Mouse (Mus musculus) CD8-positive naive resting alpha-beta T cell, adult 2 months (primary cell): ENCODE data around the gene Prlr.
A peak's percentile ranks its signal among the peaks of the same experiment; 100 is the strongest.

Experiments
- DNase-seq, 2 experiments: peaks; one replicate each; pipeline ENCODE4 v3.0.0; 2022; ENCODE audit warnings: low read depth in 2 of 2, low spot score in 2 of 2

The Prlr gene

DNA sequence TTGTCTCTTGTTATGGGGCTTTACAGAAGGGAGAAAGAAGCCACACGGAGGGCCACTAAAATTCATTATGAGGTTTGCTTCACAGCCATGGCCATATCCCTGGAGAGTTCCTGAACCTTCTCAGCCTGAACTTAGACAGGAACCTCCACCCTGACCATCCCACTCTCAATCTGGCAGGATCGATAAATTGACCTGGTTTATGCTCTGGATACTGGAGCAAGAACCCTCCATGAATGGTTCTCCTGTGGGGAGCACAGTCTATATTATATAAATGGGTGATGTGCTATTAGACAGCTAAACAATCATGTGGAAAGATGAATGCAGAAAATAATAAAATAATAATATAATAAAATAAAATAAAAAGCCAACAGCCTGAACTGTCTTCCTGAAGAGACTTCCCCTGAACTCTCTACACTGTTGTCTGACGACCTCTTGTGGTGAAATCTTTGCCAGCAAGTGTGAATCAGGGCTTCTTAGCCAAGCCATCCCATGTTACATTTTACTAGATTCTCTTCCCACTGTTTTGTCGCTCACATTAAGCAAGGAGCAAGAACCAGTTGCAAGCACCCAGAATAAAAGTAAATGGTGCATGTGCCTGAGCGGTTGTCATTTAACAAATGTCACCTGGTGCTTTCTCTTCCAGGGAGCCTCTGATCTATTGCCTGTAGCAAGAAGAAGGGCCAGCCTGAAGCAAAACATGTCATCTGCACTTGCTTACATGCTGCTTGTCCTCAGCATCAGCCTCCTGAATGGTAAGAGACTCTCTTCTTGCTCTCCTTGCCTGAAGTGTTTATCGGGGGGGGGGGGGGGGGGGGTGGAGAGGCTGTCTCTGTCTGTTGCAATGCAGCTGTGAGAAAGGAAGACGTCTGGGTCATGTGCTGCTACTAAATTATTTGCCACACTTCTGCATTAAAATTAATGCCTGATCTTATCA lies 136.8 kb downstream of the Prlr start:
- DNase-seq = peak in 1 of 2 experiments; percentile 1

DNA sequence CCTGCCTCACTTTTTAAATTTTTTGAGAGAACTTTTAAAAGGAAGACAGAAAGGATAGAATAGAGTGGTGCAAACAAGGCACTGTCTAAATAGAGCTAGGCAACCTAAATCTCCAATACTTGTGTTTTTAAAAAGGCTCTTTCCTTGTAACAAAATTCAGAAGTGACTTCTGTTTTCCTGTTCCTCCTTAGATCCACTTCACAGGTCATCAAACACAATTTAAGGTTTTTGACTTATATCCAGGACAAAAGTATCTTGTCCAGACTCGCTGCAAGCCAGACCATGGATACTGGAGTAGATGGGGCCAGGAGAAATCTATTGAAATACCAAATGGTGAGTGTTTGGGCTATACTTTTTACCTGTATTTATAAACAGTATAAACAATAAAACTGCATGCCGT lies 148.0 kb downstream of the Prlr start, which contains the start of gene Gm21973:
TSS of gene Gm21973 (plus strand) at position 301 of the 400 bp plus-strand sequence.
- DNase-seq = no peak

DNA sequence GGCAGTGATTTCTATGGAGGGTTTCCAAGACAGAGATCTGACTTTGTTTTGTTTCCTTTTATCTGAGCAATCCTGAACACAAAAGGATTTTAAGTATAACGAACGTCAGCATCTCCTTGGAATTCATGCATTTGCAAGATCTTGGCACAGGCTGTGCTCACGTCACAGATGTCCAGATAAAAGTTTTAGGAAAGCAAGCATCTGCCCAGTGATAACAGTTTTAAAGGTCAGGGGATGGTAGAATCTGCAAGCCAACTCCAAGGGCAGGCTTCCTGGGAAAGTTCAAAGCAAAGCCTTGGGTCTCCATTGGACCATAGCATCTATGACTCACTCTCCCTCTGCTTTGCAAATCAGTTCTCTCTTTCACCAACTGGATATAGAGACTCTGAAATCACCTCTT lies 153.6 kb downstream of the Prlr start:
- no peak for DNase-seq

DNA sequence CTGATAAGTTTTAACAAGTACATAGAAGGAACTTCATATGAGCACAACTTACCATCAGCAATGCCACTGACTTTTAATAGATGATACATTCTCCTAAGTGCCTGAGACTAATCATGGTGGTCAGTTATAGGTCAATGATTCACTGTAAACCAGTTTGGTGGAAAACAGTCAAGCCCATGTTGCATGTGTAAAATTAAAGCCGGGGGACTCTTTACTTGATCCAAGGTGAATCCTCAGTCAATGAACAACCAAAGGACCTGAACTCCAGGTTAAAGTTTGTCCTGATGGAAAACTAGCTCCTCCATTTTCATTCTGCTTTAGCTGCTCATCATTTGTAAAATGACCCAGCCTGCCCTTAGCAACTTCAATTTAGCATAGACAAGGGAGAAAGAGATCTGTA lies 155.5 kb downstream of the Prlr start:
- no peak for DNase-seq

DNA sequence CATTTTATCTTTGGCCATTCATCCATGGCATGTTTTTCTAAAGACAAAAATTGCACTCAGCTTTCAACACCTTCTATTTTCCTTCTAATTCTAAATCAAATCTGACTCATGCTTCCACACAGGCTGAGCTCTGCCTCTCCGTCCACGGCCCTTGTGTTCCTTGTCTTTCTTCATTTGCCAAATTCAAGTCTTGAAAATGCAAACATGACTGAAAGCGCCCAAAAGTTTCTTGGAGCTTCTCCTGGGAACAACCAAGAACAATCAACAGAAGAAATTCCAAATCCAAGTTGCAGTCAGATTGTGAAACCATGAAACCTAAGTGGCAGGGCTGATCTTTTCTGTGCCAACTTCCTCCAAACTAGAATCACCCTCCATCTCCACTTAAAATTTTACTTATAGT lies 161.6 kb downstream of the Prlr start:
- no peak for DNase-seq

DNA sequence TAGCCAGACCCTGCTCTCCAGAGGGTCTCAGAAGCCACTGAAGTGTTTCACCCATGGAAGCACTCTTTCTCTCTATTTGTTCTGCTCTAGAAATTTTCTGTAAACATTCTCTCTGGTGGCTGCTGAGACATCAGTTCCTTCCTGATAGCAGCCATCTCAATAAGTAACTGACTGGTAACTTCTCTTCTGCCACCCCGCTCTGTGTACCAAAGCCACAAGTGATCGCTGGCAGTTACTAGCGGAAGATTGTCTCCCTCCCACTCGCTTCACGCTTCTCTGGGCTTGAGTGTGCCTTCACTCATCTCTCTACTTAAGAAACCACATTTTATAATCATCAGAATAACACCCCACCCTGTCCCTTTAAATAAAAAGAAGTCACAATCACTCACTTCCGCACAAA lies 170.0 kb downstream of the Prlr start:
- no peak for DNase-seq

DNA sequence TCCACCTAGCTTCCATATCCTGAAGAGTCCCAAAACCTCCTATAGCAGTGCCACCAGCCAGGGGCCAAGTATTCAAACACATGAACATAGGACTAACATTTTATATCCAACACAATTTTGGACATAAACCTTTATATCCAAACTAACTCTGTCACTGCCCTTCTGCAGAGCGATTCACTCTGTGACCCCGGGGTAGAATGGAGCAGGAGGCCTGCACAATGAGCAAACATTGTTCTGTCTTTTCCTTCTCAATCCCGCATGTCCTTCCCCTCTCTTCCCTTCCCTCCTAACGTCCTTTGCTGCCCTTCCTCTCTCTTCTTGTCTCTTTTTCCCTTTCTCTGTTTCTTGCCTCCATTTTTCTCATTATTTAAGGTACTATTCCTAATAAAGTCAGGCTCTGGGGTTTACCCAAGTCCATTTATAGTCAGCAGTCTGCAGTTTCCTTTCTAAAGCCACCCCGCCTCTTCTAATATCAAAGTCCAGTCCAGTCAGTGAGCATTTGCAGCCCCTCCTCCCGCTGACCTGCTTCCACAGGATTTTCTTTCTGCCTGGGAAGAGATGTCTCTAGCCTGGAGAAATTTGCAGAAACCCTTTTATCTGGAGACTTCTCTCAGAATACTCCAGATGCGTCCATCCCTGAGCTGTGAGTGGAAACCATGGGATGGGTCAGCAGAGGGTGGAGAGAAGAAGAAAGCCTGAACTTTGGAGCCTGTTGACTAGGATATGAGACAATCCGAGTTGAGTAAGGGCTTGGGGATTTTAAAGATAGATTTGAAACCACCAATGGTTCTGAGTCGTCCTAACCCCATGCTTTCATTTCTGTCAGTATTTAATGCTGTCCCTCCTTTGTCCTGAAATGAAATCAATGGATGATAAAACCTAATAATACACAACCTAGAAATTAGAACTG lies 181.3 kb downstream of the Prlr start, which contains the start of gene Agxt2:
TSS of gene Agxt2 (plus strand) at position 494 of the 910 bp plus-strand sequence.
- DNase-seq = no peak

DNA sequence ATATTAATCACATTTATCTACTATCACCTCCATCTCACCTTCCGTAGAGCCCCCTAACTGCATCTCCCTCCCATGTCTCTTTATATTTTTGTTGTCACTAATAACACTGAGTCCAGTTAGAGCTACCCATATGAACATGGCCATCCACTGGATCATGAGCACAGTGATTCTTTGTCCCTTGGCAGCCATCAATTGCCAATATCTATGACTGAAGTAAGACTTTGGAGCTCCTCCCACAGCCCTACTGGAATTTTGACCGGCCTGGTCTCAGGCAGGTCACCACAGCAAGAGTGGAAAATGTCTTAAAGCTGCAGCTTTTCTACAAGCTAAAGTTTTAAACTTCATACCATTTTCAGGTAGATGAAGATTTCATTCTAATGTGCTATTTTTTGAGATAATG lies 189.3 kb downstream of the Prlr start:
- DNase-seq = no peak

DNA sequence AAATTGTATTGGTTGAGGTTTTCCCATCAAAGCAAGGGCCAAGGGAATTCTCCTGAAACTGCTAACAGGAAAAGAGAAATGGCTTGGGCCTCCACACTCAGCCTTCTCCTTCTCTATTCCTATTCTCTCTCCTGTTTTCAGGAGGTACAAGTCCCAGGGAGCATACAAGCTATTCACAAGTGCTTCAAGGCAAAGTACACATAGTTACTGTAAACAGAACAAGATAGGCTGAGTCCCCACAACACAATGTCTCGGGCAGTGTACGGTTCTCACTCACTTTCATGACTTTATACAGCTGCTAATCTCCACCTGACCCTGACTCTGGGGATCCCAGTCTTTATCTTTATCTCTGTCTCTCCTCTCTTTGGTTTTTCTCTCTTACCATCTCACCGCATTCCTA lies 198.4 kb downstream of the Prlr start:
- no peak for DNase-seq

DNA sequence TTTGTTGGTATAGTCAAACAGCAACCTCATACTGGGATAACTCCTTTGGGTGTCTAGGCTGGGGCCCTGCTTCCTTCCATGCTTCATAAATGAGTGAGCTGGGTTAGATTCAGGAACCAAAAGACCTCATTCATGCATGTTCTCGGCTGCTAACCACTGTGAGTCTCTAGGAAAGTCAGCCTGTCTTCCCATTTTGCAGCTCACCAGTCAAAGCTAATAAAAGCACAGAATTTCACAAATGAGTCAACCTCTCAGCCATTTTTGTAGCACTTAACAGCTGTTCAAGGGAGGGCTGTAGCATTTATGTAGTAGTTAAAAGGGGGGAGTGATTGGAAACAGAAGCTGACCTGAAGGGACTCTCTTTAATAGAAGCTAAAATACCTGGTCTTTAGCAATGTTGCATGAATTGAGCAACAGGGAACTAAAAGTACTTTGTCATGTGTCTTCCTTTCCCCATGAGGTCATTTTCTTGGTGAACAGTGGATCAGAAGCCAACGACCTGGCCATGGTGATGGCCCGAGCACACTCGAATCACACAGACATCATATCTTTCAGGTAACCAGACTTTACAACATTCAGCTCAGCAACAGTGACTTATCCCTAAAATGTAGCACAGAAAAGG lies 201.4 kb downstream of the Prlr start:
- no peak for DNase-seq

DNA sequence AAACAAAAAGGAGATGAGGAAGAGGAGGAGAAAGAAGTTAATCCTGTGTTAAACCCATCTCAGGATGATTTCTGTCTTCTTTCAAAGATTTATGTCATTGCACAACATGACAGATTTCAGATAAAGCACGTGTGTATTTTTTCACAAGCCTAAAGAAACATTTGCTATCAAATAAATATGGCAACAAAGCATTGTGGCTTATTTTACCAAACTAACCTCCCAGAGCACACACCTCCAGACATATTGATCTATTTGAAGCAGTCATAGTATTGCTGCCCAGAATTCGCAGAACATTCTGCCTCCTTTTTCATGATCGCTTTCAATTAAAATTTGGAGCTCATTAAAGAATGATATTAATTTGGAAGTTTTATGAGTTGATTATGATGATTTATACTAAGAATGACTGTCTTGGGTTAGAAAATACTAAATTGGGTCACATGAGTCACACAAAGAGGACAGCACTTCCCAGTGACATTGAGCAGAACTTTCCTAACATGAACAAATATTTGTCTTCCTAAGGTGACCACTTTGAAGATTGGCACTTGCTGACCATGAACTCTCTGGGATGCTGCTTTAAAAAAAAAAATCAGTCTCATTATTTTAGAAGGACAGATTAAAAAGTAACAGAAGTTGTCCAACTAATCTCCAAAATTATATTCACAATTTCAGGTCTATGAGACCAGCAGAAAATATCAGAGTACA lies 202.9 kb downstream of the Prlr start:
- DNase-seq = no peak

DNA sequence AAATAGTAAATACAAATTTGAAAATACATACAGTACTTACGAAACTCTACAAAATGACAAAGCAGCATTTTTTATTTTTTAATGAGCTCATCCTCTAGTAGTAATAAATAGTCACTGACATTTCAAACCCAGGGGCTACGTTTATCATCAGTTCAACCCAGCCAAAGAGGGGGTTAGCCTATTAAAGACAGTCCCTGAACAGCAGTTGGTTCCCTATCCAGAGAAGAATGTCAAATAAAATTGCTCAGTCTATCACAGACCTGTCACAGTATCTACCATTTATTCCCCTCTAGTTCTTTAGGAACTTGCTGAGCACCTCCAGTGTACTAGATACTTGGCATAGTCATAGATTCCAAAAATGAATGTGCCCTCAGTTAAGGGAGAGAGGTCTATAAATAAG lies 210.2 kb downstream of the Prlr start:
- DNase-seq = no peak
